Mouse (Mus musculus): ENCODE results near the gene Homer2.

DNA sequence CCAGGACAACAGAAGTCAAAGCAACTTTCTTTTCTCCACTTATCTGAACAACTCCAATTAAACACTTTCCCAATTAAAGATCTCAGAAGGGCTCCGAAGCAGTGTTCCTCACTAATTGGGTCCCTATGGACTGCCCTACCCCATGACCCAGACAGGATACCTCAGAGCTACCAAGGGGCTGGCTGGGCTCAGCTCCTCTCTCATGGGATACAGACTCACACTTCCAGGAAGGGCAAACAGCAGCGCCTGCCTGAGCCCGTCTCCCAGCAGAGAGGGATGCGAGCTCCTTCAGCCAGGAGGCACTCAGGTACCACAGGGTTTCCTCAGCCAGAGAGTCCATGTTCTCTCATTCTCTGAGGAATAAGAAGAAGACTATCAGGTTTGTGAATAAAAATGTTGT is 9.4 kb downstream of the Homer2 start:
- TF ChIP-seq CTCF (IDR thresholded peaks at IDR 0.05; ENCODE audit: control insufficient read depth, insufficient read depth, insufficient read length) = no peak
- TF ChIP-seq MAX (IDR thresholded peaks at IDR 0.05) = no peak
- TF ChIP-seq MYOG (IDR thresholded peaks at IDR 0.05; ENCODE audit: control insufficient read depth, extremely low read depth, insufficient read length) = no peak
- TF ChIP-seq USF1 (IDR thresholded peaks at IDR 0.05; ENCODE audit: low read depth) = no peak
- no peak for TF ChIP-seq MYOD1 (IDR thresholded peaks at IDR 0.05; ENCODE audit: control insufficient read depth, insufficient read length, low read depth)
